Mouse (Mus musculus): ENCODE measurements around the gene Ms4a4d.
"Not testable (repeated sequence)": the region's sequence is repeated elsewhere in the genome, so short reads cannot be mapped to it uniquely, and the experiment has no call there.

Ms4a4d gene

DNA sequence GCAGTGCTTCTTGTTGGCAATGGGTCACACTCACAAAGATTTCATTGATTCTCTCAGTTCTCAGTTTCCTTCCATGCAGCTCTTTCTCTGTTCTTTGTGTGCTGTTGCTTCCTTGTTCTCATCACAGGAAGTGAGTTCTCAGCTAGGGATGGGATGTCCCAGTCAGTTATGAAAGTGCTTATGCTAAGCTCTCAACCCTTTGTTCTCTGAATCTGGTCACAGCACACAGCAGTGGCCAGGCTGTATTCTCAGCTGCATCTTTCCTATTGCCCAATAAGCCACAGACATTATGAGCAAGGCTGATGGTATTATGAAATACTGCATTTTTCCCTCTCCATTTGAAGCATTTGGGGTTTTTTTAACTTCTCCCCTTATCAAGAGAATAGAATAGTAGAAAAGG lies 23.0 kb downstream of the Ms4a4d start:
- in situ Hi-C loops (cut with MboI; ENCODE audit: low sequenced_read_pairs) = not testable (repeated sequence)

DNA sequence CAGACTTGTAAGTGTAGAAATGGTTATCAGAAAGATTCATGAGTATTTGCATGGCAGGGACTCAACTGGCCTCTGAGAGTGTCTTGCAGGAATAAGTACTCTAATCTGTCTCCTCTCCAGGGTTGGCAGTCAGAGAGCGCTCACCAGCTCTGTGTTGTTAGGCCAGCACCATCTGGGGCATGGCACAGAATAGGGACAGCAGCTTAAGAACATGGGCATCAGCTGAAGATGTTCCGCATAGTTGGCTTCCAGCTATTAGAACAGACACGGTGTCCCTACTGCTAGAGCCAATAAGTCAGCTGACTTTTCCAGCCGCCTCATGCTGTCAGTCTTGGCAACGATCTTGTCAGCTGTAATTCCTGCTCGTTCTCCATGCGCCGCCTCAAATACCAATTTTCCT lies 38.4 kb downstream of the Ms4a4d start:
- in situ Hi-C loops (cut with MboI; ENCODE audit: low sequenced_read_pairs) = no loop called here

DNA sequence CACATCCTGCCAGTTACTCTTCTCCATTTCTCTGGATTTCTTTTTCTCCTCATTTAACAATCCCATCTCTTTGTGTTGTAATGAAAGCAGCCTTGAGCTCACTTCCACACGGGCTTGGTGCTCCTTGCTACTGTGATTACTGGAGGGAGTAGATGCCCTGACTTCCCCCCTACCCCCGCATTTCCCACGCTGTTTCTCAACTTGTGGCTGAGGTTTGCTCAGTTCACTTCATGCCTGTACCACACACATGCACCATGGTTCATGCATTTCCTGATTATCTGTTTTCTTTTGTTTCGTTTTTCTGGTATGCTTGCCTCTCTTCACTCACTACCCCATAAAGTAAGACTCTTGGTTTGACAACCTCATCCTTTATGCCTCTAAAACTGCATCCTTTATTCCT lies 52.6 kb downstream of the Ms4a4d start:
- in situ Hi-C loops (cut with MboI; ENCODE audit: low sequenced_read_pairs) = no loop called here

DNA sequence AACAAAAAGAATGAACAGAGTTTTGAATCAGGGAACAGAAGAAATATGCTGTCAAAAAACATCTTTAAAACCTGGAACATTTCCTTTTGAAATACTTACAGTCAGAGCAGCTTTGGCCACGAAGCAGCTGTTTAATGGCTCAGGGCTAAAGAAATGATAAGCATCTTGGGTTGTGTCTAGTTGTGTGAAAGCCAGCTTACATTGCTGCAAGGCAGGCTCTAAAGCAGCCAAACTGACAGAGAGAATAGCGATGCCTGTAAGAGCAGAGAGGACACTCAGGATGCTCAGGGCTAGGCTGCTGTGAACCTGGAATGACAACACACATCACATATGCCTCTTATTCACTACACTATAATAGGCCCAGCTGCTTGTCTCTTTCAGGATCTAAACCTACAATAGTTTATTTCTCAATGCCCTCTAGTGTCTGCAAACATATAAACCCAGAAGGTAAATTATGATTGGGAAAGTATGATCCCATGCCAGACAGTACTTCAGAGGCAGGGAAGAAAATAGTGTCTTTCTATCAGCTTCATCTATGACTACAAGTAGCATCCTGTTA lies 53.4 kb downstream of the Ms4a4d start:
- in situ Hi-C loops (cut with MboI; ENCODE audit: low sequenced_read_pairs) = no loop called here

DNA sequence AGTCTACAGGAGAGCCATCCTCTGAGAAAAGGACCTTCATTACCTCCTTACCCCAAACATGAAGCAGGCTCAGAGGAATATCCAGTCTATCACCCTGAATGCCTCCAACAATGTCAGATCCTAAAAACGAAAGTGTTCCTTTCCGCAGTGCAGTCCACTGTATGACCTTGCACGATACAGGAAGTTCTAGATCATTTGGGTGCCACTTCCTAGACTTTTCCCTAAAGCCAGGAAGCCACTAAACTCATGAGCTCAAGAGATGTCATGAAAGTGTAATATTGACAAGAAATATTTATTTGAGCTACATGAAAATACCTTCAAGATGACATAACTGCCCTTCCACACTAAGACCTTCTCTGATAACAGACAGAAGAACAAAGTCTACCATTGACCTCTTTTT lies 64.7 kb downstream of the Ms4a4d start:
- in situ Hi-C loops (cut with MboI; ENCODE audit: low sequenced_read_pairs) = loop anchor here (5.0 to 25.0 kb wide), 3 partner anchors 249 to 417 kb away; no protein-coding TSS in a partner anchor

DNA sequence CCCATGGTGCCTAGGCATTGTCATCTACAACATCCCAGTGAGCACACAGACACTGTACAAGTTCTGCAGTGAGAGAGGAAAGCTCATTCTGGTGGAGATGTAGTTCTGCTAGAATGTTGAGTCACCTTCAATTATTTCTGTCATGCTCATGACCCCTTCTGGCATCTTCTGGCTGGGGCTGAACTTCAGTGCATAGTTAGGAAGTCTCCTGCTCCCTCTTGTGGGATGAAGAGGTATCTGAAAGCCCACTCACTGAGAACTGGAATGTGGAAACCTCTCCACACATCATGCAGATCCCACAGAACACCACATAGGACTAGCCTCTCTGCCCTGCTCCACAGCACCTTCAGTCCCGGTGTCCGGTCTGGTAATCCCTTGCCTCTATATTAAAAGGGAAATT lies 65.4 kb downstream of the Ms4a4d start:
- in situ Hi-C loops (cut with MboI; ENCODE audit: low sequenced_read_pairs) = loop anchor here (5.0 to 25.0 kb wide), 3 partner anchors 250 to 417 kb away; no protein-coding TSS in a partner anchor

DNA sequence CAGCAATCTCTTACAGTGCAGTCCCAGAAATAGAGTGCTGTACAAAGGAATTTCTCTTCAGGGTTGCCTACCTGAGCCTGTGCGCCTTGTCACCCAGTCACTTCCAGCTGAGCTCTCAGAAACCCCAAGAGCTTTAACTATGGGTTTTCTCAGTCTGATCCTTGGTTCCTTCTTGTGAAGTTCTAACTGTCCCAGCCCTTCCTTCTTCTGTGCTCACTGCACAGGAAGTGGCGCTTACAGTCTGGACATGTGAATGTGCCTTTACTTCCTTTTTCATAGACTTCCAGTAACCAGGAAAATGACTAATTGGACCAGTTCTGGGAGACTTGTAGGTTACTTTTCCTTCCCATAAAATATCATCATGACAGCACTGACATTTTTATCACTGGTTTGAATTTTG lies 68.0 kb downstream of the Ms4a4d start, which contains the start of gene Ms4a6d:
Gene Ms4a6d, minus strand, starts transcription at position 247 of the 400 bp plus-strand sequence.
- in situ Hi-C loops (cut with MboI; ENCODE audit: low sequenced_read_pairs) = loop anchor here (5.0 to 25.0 kb wide), 4 partner anchors 163 to 420 kb away; no protein-coding TSS in a partner anchor

All from CH12F3 (cell line).